Mouse (Mus musculus) hindbrain, embryonic 11.5 days (tissue): ENCODE data around the gene Cd3g. TPM values are rescaled to one million over a fixed set of nuclear protein-coding genes. Genes with fewer than 3 reads are reported as not detected.

Source experiments
- ATAC-seq: fragments of 200-750 bp; cut with Nextera tagmentation; 2 replicates; pipeline ENCODE4 v1.8.0; 2017; ENCODE audit warnings: mild to moderate bottlenecking, moderate TSS enrichment, moderate library complexity; ENCODE audit not compliant: low FRiP score
- DNase-seq: peaks from one replicate; pipeline ENCODE4 v3.0.0-alpha.2; 2015; ENCODE audit warnings: low spot score
- H3K27ac ChIP-seq: fragments of 300-500 bp; sonication (generic); 2 replicates; pipeline ENCODE4 v1.5.1; 2014; ENCODE audit warnings: mild to moderate bottlenecking, low read depth, low read length
- H3K27me3 ChIP-seq: fragments of 300-500 bp; sonication (generic); 2 replicates; pipeline ENCODE4 v1.6.1; 2014; ENCODE audit warnings: mild to moderate bottlenecking, low read length, moderate library complexity, mixed read lengths; ENCODE audit not compliant: control insufficient read depth, insufficient read depth
- H3K36me3 ChIP-seq: fragments of 300-500 bp; sonication (generic); 2 replicates; pipeline ENCODE4 v1.6.1; 2014; ENCODE audit warnings: mild to moderate bottlenecking, low read length, moderate library complexity, mixed read lengths; ENCODE audit not compliant: control insufficient read depth, insufficient read depth
- H3K4me1 ChIP-seq: fragments of 300-500 bp; sonication (generic); replicated peaks from 2 replicates; pipeline ENCODE4 v1.6.1; 2014; ENCODE audit warnings: low read length, mixed read lengths; ENCODE audit not compliant: control insufficient read depth, insufficient read depth
- H3K4me2 ChIP-seq: fragments of 300-500 bp; sonication (generic); replicated peaks from 2 replicates; pipeline ENCODE4 v1.6.1; 2014; ENCODE audit warnings: mild to moderate bottlenecking, low read depth, low read length
- H3K4me3 ChIP-seq: fragments of 300-500 bp; sonication (generic); 2 replicates; pipeline ENCODE4 v1.5.1; 2014; ENCODE audit warnings: low read depth, low read length
- H3K9ac ChIP-seq: fragments of 300-500 bp; sonication (generic); 2 replicates; pipeline ENCODE4 v1.6.1; 2014; ENCODE audit warnings: low read depth, low read length
- H3K9me3 ChIP-seq: fragments of 300-500 bp; sonication (generic); 2 replicates; pipeline ENCODE4 v1.6.1; 2016; ENCODE audit warnings: low read length; ENCODE audit not compliant: control insufficient read depth
- WGBS: fragments of 180-500 bp; shearing (Covaris S2); extraction: QIAGEN DNeasy Blood & Tissue Kit; methylation state at CpG from one replicate; pipeline ENCODE4 v1.1.7; 2014; 5-methylcytosine and 5-hydroxymethylcytosine counted together
- polyA plus RNA-seq: library from polyadenylated mRNA; unstranded; fragments of >200 nt; fragmentation: Nextera tagmentation; extraction: Ambion mirVana; gene quantifications from 2 replicates; pipeline ENCODE4 v1.2.1, GENCODE M21; 2014

Cd3g gene
- polyA plus RNA-seq, 1 experiment from 2014 or later = not detected

DNA sequence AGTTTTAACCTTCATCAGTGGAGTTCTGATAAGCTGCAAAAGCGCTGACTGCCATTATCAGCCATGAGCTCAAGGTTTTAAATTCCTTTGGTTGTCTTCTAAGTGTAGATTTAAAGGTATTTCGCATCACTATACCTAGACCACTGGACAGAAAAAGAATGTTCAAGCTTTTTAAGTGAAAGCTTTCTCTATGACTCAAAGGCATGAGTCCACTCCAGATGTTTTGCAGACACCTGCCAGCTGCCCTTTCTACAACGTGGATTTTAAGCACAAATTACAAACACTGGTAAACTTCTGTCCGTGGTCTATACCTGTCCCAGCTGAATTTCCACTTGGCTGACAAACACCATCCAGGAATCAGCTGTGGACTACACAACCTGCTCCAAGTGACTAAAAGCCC, 14.7 kb upstream of the Cd3g start:
- H3K9ac ChIP-seq = no peak overlapping the region
- H3K4me2 ChIP-seq = no peak overlapping the region
- no peaks in the 10 kb centered on the region for H3K36me3 ChIP-seq
- H3K4me1 ChIP-seq = no peaks in the 10 kb centered on the region
- H3K4me3 ChIP-seq = no peak overlapping the region
- H3K27ac ChIP-seq = no peak overlapping the region
- no peaks in the 10 kb centered on the region for H3K27me3 ChIP-seq
- DNase-seq (no peak), ATAC-seq (no peak)
- H3K9me3 ChIP-seq = no peaks in the 10 kb centered on the region
- WGBS = 82% methylated on average over 4 of the region's 4 CpGs

DNA sequence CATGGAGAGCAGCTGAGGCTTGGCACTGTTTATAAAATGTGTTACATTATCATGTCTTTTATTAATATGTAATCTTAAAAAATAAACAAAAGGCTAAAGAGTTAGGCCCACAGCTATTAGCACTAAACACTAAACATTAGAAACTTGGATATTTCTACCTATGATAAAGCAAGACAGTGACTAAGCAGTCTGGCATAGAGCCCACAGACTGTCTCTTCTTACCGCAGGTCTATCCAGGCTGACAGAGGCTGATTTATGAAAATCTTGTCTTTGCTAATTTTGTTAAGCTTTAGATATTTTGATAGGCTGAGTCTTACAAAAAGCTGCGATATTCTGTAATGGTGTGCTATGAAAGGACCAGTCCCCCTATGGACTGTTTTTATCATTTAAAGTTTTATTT, 13.0 kb upstream of the Cd3g start:
- H3K27me3 ChIP-seq = no peaks in the 10 kb centered on the region
- WGBS = 89% methylated on average over 2 of the region's 2 CpGs
- H3K9me3 ChIP-seq = no peaks in the 10 kb centered on the region
- H3K9ac ChIP-seq = no peak overlapping the region
- H3K27ac ChIP-seq = no peak overlapping the region
- H3K36me3 ChIP-seq = no peaks in the 10 kb centered on the region
- H3K4me2 ChIP-seq = no peak overlapping the region
- DNase-seq (no peak), ATAC-seq (no peak)
- no peak overlapping the region for H3K4me3 ChIP-seq
- H3K4me1 ChIP-seq = no peaks in the 10 kb centered on the region

DNA sequence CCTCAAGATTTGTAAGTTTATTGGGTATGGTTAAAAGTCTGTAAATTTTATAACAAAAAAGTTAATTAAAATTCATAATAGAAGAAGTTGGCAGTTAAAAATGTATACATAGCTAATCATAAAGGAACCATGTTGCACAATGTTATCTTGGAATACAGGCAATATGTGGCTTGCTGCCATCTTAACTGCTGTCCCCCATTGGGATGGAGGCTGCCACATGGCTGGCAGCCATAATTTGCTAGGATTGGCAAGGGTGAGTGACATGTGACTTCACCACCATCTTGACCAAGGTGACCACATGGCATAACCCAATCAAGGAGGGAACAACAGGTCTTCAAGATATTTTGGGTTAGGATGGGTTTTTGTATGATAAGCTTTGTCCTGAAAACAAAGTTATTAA, 12.0 kb upstream of the Cd3g start:
- no peak for DNase-seq
- ATAC-seq = no peak
- no peaks in the 10 kb centered on the region for H3K27me3 ChIP-seq
- H3K9me3 ChIP-seq = no peaks in the 10 kb centered on the region
- no peak overlapping the region for H3K27ac ChIP-seq
- no peaks in the 10 kb centered on the region for H3K4me1 ChIP-seq
- no peaks in the 10 kb centered on the region for H3K36me3 ChIP-seq
- H3K4me3 ChIP-seq = no peak overlapping the region
- no peak overlapping the region for H3K4me2 ChIP-seq
- no peak overlapping the region for H3K9ac ChIP-seq

DNA sequence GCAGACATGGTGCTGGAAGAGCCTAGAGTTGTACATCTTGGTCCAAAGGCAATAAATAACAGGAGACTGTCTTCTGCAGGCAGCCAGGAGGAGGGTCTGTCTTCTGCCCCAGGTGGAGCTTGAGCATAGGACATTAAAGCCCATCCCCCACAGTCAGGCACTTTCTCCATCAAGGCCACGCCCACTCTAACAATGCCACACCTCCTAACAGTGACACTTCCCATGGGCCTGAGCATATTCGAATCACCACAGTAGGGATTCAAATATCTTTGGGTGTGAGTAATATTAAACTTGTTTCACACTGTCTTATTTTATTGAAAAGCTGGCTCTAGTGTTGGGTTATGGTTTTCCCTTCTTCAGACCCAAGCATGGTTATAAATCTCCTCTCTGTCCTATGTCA, 11.6 kb upstream of the Cd3g start:
- no peaks in the 10 kb centered on the region for H3K36me3 ChIP-seq
- ATAC-seq = no peak
- 82% methylated on average over 2 of the region's 2 CpGs for WGBS

DNA sequence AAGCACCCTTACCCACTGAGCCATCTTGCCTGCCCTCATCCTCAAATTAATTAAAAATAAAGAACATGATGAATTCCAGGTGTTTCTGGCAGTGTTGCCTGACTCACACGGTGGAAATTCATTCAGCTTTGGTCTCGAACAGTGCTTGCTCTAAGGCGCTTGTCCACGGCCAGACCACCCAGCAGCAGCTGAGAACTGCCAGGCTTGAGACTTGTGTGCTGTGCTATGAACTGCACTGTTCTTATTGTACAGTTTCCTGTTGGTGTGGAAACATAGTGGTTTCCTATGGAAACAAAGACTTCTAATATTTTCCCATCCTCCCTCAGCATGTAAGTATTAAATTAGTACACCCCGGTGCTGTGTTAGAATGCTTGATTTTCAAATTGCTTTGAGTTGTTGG, 6.7 kb upstream of the Cd3g start:
- WGBS = 79% methylated on average over 5 of the region's 5 CpGs

More for the DNA sequence above, 11.6 kb upstream of the Cd3g start:
- H3K4me2 ChIP-seq = no peak overlapping the region
- no peaks in the 10 kb centered on the region for H3K4me1 ChIP-seq
- no peak overlapping the region for H3K9ac ChIP-seq
- H3K27ac ChIP-seq = no peak overlapping the region
- no peak for DNase-seq
- no peaks in the 10 kb centered on the region for H3K9me3 ChIP-seq
- no peaks in the 10 kb centered on the region for H3K27me3 ChIP-seq
- H3K4me3 ChIP-seq = no peak overlapping the region

DNA sequence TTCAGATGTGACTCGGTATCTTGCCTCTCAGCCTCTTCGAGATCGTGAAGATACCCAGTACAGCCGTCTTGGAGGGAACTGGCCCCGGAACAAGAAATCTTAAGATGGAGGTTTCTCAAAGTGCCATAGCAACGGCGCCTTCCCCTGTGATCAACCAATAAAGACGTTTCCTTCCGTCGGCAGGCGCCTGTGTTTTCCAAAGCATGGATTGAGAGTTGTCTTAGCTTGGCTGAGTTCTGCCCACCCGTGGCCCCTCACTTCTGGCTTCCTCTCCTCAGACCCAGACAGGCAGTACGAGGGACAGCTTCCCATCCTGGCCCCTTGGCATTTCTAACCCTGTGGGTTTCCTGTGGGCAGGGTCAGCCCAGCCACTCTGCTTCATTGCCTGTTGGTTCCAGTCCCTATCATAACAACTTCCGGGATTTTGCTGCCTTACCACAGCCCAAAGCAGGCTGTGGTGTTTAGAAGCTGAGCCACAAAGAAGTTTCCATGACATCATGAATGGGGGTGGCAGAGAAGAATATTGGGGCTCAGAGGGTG, 6.1 kb upstream of the Cd3g start:
- Histone ChIP-seq H3K36me3 (no peaks in the 10 kb centered on the region), H3K4me3 (no peak overlapping the region), H3K9me3 (no peaks in the 10 kb centered on the region), H3K27ac (no peak overlapping the region), H3K4me2 (no peak overlapping the region), H3K27me3 (no peaks in the 10 kb centered on the region), H3K4me1 (no peaks in the 10 kb centered on the region), H3K9ac (no peak overlapping the region)
- ATAC-seq (no peak), DNase-seq (no peak)
- WGBS = 70% methylated on average over 14 of the region's 14 CpGs

More for the DNA sequence above, 6.7 kb upstream of the Cd3g start:
- Histone ChIP-seq H3K27ac (no peak overlapping the region), H3K9ac (no peak overlapping the region), H3K4me1 (no peaks in the 10 kb centered on the region), H3K4me3 (no peak overlapping the region), H3K9me3 (no peaks in the 10 kb centered on the region), H3K27me3 (no peaks in the 10 kb centered on the region), H3K4me2 (no peak overlapping the region), H3K36me3 (no peaks in the 10 kb centered on the region)
- DNase-seq (no peak), ATAC-seq (no peak)

DNA sequence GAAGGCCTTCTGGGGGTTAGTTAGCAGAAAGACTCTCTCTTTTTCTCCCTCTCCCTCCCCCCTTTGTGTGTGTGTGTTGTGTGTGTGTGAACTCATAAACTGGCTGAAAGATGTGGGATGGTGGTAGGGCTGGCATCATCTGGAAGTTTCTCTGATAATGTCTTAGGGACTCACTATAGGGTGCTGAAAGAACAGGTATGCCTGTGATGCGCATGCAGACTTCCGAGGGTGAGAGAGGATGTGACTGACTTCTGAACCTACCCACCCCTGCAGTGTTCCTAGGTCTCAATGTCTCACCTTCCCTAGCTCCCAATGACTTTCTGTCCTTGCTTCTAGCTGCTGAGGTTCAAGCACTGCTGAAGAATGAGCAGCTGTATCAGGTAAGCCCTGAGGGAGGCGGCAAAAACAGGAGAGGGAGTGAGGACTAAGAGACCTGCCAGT, 5.5 kb upstream of the Cd3g start:
- no peaks in the 10 kb centered on the region for H3K4me1 ChIP-seq
- no peak for ATAC-seq
- no peaks in the 10 kb centered on the region for H3K9me3 ChIP-seq
- no peak overlapping the region for H3K27ac ChIP-seq
- DNase-seq = no peak
- H3K4me3 ChIP-seq = no peak overlapping the region
- H3K9ac ChIP-seq = no peak overlapping the region
- no peaks in the 10 kb centered on the region for H3K27me3 ChIP-seq
- no peaks in the 10 kb centered on the region for H3K36me3 ChIP-seq
- 83% methylated on average over 3 of the region's 3 CpGs for WGBS
- no peak overlapping the region for H3K4me2 ChIP-seq

DNA sequence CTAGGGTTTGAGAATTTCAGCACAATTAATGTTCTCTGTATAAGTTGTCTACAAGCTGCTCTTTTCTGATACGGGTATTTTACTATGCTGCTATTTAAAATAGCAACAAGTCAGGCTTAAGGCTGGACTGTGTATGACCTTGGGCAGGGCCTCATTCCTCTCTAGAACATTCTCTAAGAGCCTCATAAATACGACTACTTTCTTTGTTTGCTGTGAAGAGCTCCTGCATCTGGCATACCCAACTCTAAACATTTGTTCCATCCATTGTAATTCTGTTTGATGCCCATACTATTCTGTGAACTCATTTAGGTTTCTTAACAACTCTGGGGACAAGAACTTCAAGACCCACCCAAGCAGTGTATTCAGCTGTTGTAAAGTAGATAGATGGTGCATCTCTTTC, 2.8 kb upstream of the Cd3g start:
- Histone ChIP-seq H3K27me3 (no peaks in the 10 kb centered on the region), H3K9ac (no peak overlapping the region), H3K4me3 (no peak overlapping the region), H3K4me1 (no peaks in the 10 kb centered on the region), H3K36me3 (no peaks in the 10 kb centered on the region), H3K9me3 (no peaks in the 10 kb centered on the region), H3K27ac (no peak overlapping the region), H3K4me2 (no peak overlapping the region)
- ATAC-seq (no peak), DNase-seq (no peak)
- 73% methylated on average over 2 of the region's 2 CpGs for WGBS

DNA sequence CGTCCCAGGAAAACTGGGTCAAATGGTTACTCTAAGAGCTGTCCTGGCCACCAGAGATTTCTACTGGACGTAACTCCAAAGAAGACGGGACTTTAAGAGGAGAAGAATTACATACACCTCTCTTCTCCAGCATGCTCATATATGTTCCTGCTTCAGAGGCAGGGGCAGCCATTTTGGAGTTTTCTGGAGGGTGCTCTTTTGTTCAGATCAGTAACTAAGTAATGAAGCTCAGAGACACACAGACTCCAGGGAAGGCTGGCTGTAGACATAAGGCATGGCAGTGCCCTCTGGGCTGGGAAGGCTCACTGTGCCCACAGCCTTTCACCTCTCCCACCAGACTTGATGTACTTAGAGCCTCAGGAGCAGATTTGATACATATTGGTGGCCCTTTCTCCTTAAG, 2.3 kb upstream of the Cd3g start:
- no peak overlapping the region for H3K9ac ChIP-seq
- ATAC-seq (no peak), DNase-seq (no peak)
- no peak overlapping the region for H3K27ac ChIP-seq
- 83% methylated on average over 3 of the region's 3 CpGs for WGBS
- no peaks in the 10 kb centered on the region for H3K4me1 ChIP-seq
- H3K27me3 ChIP-seq = no peaks in the 10 kb centered on the region
- H3K4me3 ChIP-seq = no peak overlapping the region
- no peak overlapping the region for H3K4me2 ChIP-seq
- no peaks in the 10 kb centered on the region for H3K9me3 ChIP-seq
- H3K36me3 ChIP-seq = no peaks in the 10 kb centered on the region
